Mouse (Mus musculus): ENCODE measurements around the gene Ankfn1. TPM values are rescaled to one million over a fixed set of nuclear protein-coding genes. Genes with fewer than 3 reads are reported as not detected.

The Ankfn1 gene
- polyA plus RNA-seq, 1 experiment: not detected

DNA sequence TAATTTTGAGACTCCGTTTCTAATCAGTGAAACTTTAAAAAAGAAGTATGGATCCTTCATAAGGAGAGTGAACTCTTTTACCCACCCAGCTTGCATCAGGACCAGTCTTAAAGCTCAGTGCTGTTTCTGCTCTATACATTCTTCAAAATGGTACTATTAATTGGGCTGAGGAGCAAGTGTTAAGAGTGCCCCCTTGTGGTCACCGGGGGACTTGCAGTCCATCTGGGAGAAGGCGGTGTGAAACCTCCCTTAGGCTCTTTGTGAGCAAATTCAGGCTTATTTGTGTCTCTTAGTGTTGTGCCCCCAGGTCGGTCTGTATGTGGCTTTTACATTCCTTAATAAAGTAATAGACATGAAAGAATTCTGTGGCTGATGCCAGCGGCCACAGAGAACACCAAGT lies 56.6 kb downstream of the Ankfn1 start:
- Histone ChIP-seq H3K27ac (replicated peaks; ENCODE audit: low read depth, low read length) (no peak overlapping the region), H3K4me3 (ENCODE audit: insufficient read depth, low read depth, low read length) (no peak overlapping the region), H3K4me1 (ENCODE audit: control insufficient read depth, insufficient read depth, insufficient read length, low read length) (no peaks in the 10 kb centered on the region)

- Histone ChIP-seq H3K27ac (replicated peaks; ENCODE audit: low read depth, low read length) (no peak overlapping the region), H3K4me1 (ENCODE audit: control insufficient read depth, insufficient read depth, insufficient read length, low read length) (no peaks in the 10 kb centered on the region), H3K4me3 (ENCODE audit: insufficient read depth, low read depth, low read length) (no peak overlapping the region)
These were observed 58.9 kb downstream of the Ankfn1 start for GRCm38 (mm10) chr11:89718491-89718982.

GRCm38 (mm10) chr11:89716351-89716750 lies 61.1 kb downstream of the Ankfn1 start:
- no peaks in the 10 kb centered on the region for H3K4me1 ChIP-seq (ENCODE audit: control insufficient read depth, insufficient read depth, insufficient read length, low read length)
- no peak overlapping the region for H3K27ac ChIP-seq (replicated peaks; ENCODE audit: low read depth, low read length)
- no peak overlapping the region for H3K4me3 ChIP-seq (ENCODE audit: insufficient read depth, low read depth, low read length)

DNA sequence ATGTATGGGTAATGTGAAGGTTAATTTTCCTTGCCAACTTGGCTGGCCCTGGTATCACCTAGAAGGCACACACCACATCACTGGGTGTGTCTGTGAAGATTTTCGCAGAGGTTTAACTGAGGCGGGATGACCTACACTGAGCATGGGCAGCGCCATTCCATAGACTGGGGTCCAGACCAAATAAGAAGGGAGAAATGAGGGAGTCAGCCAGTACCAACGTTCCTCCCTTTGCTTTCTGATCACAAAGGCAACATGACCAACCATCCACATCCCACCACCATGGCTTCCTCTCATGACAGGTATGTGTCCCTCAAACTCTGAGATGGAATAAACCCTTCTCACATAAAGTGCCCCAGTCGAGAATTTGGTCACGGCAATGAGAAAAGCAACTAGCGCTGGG lies 68.9 kb downstream of the Ankfn1 start:
- no peaks in the 10 kb centered on the region for H3K4me1 ChIP-seq (ENCODE audit: control insufficient read depth, insufficient read depth, insufficient read length, low read length)
- H3K4me3 ChIP-seq (ENCODE audit: insufficient read depth, low read depth, low read length): no peak overlapping the region
- H3K27ac ChIP-seq (replicated peaks; ENCODE audit: low read depth, low read length): no peak overlapping the region

GRCm38 (mm10) chr11:89696431-89697403 lies 80.7 kb downstream of the Ankfn1 start:
- H3K4me3 ChIP-seq (ENCODE audit: insufficient read depth, low read depth, low read length): no peak overlapping the region
- H3K27ac ChIP-seq (replicated peaks; ENCODE audit: low read depth, low read length): no peak overlapping the region
- no peaks in the 10 kb centered on the region for H3K4me1 ChIP-seq (ENCODE audit: control insufficient read depth, insufficient read depth, insufficient read length, low read length)

DNA sequence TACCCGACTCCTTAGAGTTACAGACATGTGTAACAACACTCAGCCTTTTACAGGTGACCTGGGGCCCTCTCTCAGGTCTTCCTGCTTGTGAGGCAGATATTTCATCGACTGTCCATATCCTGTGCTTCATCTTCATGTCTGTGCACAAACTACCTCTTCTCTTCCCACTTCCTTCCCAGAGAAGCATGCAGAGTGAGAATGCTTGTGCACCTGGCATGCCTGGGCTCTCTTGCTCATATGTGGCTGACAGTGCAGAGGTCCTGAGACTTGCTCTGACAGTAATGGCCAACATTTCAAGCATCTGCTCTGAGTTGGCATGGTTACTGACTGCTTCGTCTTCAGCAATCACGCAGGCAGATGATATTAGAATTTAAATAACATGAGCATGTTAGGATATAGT lies 83.8 kb downstream of the Ankfn1 start:
- Histone ChIP-seq H3K4me1 (ENCODE audit: control insufficient read depth, insufficient read depth, insufficient read length, low read length) (no peaks in the 10 kb centered on the region), H3K27ac (replicated peaks; ENCODE audit: low read depth, low read length) (no peak overlapping the region), H3K4me3 (ENCODE audit: insufficient read depth, low read depth, low read length) (no peak overlapping the region)

- Histone ChIP-seq H3K27ac (replicated peaks; ENCODE audit: low read depth, low read length) (no peak overlapping the region), H3K4me3 (ENCODE audit: insufficient read depth, low read depth, low read length) (no peak overlapping the region), H3K4me1 (ENCODE audit: control insufficient read depth, insufficient read depth, insufficient read length, low read length) (no peaks in the 10 kb centered on the region)
These were observed 100.5 kb downstream of the Ankfn1 start for GRCm38 (mm10) chr11:89676922-89677321.

DNA sequence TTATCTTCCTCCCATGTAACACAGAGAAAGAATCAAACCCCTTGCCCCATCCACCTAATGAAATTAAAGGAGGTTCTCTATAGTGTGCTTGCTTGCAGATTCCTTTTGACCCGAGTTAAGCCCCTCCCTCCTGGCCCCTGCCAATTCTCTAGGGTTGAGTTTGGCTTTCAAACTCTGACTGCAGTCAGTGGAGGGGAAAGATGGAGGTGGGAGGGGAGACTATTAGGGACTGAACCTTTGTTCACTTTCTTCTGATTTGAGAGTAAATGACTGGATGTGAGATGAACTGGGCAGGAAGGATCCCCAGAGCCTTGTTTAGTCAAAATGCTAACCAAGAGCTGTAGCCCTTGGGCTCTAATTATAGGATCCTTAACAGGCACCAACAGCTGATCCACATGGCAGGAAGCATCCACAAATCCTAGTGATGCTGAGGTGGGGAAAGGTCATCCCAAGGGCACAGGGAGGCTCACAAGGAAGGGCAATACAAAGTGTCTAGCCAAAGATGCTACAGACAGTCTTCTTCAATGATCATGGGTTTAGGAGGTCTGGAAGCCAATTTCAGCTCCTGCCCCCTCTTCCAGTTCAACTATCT lies 103.4 kb downstream of the Ankfn1 start:
- Histone ChIP-seq H3K27ac (replicated peaks; ENCODE audit: low read depth, low read length) (no peak overlapping the region), H3K4me3 (ENCODE audit: insufficient read depth, low read depth, low read length) (no peak overlapping the region), H3K4me1 (ENCODE audit: control insufficient read depth, insufficient read depth, insufficient read length, low read length) (no peaks in the 10 kb centered on the region)

DNA sequence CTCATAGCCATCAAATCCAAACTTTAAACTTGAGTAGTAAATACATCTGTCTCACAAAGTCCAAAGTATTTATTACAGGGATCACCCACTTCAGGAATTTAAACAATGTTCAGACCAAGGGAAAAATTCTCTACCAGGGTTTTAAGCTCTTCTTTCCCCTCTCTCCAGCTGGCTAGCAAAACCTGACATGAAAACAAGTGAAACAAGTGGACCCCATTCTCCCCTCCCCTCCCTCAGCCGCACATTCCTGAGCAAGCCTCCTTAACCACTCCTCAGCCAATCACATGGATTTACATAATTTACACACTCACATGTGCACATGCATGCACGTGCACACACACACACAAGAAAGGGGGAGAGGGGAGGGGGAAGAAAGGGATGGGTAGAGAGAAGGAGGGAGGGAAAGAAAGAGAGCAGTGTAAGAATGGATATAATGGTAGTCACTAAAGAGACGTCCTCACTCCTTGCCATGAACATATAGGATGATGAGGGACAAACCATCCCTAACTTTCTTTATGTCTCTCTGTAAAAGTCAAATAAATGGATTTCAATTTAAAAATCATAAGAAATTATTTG lies 104.9 kb downstream of the Ankfn1 start:
- Histone ChIP-seq H3K4me1 (ENCODE audit: control insufficient read depth, insufficient read depth, insufficient read length, low read length) (no peaks in the 10 kb centered on the region), H3K27ac (replicated peaks; ENCODE audit: low read depth, low read length) (no peak overlapping the region), H3K4me3 (ENCODE audit: insufficient read depth, low read depth, low read length) (no peak overlapping the region)

DNA sequence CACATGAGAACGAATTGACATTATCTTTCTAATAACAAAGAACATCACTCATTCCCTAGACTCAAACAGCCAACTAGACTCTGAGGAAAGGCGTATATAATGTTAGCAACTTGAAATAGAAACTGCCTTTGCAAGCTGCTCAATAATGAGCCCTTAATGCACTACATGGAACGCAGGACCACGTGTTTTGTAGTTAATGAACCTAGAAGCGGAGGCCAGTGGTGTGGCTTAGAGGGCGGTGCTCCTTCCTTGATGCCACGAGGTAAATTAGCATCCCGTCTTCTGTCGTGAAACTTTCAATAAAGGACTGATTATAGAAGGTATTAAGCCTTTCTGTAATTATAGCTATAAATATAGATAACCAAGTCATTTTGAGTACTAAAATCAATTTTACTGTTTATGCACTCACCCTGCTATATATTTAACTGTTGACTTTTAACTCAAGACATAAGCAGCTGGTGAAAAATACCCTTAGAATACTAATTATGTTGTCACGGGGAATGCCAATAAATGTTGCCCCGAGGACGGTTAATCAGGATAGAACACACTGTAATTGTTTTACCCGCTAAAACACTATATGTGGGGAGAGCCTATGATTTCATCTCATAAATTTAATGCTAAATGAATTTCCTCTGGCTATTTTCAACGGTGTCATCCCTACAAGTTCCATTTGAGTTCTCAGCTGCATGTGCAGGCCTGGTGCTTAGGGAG lies 112.1 kb downstream of the Ankfn1 start:
- Histone ChIP-seq H3K4me1 (ENCODE audit: control insufficient read depth, insufficient read depth, insufficient read length, low read length) (no peaks in the 10 kb centered on the region), H3K27ac (replicated peaks; ENCODE audit: low read depth, low read length) (no peak overlapping the region), H3K4me3 (ENCODE audit: insufficient read depth, low read depth, low read length) (no peak overlapping the region)

DNA sequence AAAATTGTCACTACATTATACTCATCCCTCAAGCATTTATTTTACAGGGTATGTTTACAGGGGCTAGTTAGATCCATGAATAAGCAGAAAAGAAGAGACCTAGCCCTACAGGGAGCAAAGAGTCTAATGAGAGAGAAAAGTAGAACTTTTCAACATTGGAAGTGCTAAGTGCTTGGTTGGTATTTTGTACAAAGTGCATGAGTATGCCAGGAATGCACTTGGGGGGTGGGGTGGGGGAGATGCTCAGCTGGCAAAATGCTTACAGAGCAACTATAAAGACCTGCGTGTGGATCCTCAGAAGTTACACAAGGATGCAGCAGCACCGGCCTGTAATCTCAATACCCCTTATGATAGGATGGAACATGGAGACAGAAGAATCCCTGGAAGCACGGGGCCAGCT lies 118.4 kb downstream of the Ankfn1 start:
- no peak overlapping the region for H3K27ac ChIP-seq (replicated peaks; ENCODE audit: low read depth, low read length)
- H3K4me1 ChIP-seq (ENCODE audit: control insufficient read depth, insufficient read depth, insufficient read length, low read length): no peaks in the 10 kb centered on the region
- H3K4me3 ChIP-seq (ENCODE audit: insufficient read depth, low read depth, low read length): no peak overlapping the region

- H3K27ac ChIP-seq (replicated peaks; ENCODE audit: low read depth, low read length): no peak overlapping the region
- no peak overlapping the region for H3K4me3 ChIP-seq (ENCODE audit: insufficient read depth, low read depth, low read length)
- H3K4me1 ChIP-seq (ENCODE audit: control insufficient read depth, insufficient read depth, insufficient read length, low read length): no peaks in the 10 kb centered on the region
These were observed 120.9 kb downstream of the Ankfn1 start for GRCm38 (mm10) chr11:89656556-89656955.

DNA sequence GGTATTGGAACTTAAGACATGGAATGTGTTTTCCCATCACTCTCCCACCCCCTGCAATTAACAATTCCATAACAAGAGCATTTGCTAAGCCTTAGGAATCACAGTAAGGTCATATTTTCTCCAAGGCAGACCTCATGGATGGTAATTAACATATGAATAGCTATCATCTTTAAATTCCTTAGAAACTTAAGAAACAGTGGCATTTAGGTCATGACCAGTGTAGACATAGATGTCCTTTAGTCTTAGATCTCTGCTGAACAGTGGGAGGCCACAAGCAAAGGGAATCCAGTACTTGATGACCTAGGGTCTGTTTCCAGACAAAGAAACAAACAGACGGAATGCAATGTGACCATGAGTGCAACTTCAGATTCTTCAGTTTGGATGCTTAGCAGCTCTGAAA lies 141.7 kb downstream of the Ankfn1 start:
- H3K4me3 ChIP-seq (ENCODE audit: insufficient read depth, low read depth, low read length): no peak overlapping the region
- no peaks in the 10 kb centered on the region for H3K4me1 ChIP-seq (ENCODE audit: control insufficient read depth, insufficient read depth, insufficient read length, low read length)
- no peak overlapping the region for H3K27ac ChIP-seq (replicated peaks; ENCODE audit: low read depth, low read length)

GRCm38 (mm10) chr11:89631315-89631714 lies 146.1 kb downstream of the Ankfn1 start:
- H3K27ac ChIP-seq (replicated peaks; ENCODE audit: low read depth, low read length): no peak overlapping the region
- no peaks in the 10 kb centered on the region for H3K4me1 ChIP-seq (ENCODE audit: control insufficient read depth, insufficient read depth, insufficient read length, low read length)
- H3K4me3 ChIP-seq (ENCODE audit: insufficient read depth, low read depth, low read length): no peak overlapping the region

- Histone ChIP-seq H3K4me3 (ENCODE audit: insufficient read depth, low read depth, low read length) (no peak overlapping the region), H3K27ac (replicated peaks; ENCODE audit: low read depth, low read length) (no peak overlapping the region), H3K4me1 (ENCODE audit: control insufficient read depth, insufficient read depth, insufficient read length, low read length) (no peaks in the 10 kb centered on the region)
These were observed 148.9 kb downstream of the Ankfn1 start for GRCm38 (mm10) chr11:89628562-89628961.
